Mouse (Mus musculus) ES-E14 (cell line): Measurements from ENCODE around the gene S100a14. TPM values are rescaled to one million over a fixed set of nuclear protein-coding genes. Genes with fewer than 3 reads are reported as not detected.

Experiments
- DNase-seq: peaks from one replicate; pipeline ENCODE4 v3.0.0-alpha.2; 2013; ENCODE audit warnings: low read depth, low spot score
- H3K27ac ChIP-seq: 2 replicates; pipeline ENCODE4 v1.5.1; 2012; ENCODE audit warnings: low read depth, mild to moderate bottlenecking, low read length, moderate library complexity, mixed read lengths; ENCODE audit not compliant: poor library complexity, insufficient read depth, severe bottlenecking
- H3K36me3 ChIP-seq: 2 replicates; pipeline ENCODE4 v1.6.1; 2012; ENCODE audit warnings: mild to moderate bottlenecking, low read length, moderate library complexity, mixed read lengths; ENCODE audit not compliant: control insufficient read depth, poor library complexity, insufficient read depth, severe bottlenecking
- H3K4me1 ChIP-seq, 2 experiments: fragments of 150-350 bp in 1 of 2; sonication (generic) in 1 of 2; 2 replicates each; pipeline ENCODE4 v1.6.1; 2012; ENCODE audit warnings: low read length in 2 of 2, mild to moderate bottlenecking in 1 of 2, mixed read lengths in 1 of 2; ENCODE audit not compliant: control insufficient read depth in 2 of 2, insufficient read depth in 2 of 2, poor library complexity in 1 of 2
- H3K4me3 ChIP-seq, 2 experiments: fragments of 150-350 bp in 1 of 2; sonication (generic) in 1 of 2; 2 replicates each; pipeline ENCODE4 v1.5.1; 2012; ENCODE audit warnings: low read length in 2 of 2, low read depth in 1 of 2, mild to moderate bottlenecking in 1 of 2, mixed read lengths in 1 of 2; ENCODE audit not compliant: insufficient read depth in 1 of 2, poor library complexity in 1 of 2, severe bottlenecking in 1 of 2
- H3K9ac ChIP-seq: 2 replicates; pipeline ENCODE4 v1.6.1; 2012; ENCODE audit warnings: low read depth, mild to moderate bottlenecking, low read length, mixed read lengths; ENCODE audit not compliant: poor library complexity, insufficient read depth, severe bottlenecking
- H3K9me3 ChIP-seq: fragments of 150-350 bp; sonication (generic); 2 replicates; pipeline ENCODE4 v1.6.1; 2012; ENCODE audit warnings: low read depth, mild to moderate bottlenecking, low read length; ENCODE audit not compliant: control insufficient read depth, insufficient read depth
- CHD2 ChIP-seq: IDR thresholded peaks from 2 replicates; pipeline ENCODE4 v1.6.1; 2014; ENCODE audit warnings: mild to moderate bottlenecking, low read depth, low read length, inconsistent platforms
- HCFC1 ChIP-seq: IDR thresholded peaks from 2 replicates; pipeline ENCODE4 v1.6.1; 2012; ENCODE audit warnings: low read length, inconsistent platforms, borderline replicate concordance; ENCODE audit not compliant: insufficient read depth
- MAFK ChIP-seq: IDR thresholded peaks from 2 replicates; pipeline ENCODE4 v1.6.1; 2014; ENCODE audit warnings: mild to moderate bottlenecking, low read depth, low read length, inconsistent platforms; ENCODE audit not compliant: insufficient read depth
- ZC3H11A ChIP-seq: IDR thresholded peaks from 2 replicates; pipeline ENCODE4 v1.6.1; 2012; ENCODE audit warnings: low read depth, mild to moderate bottlenecking, inconsistent platforms, low read length, borderline replicate concordance
- ZNF384 ChIP-seq: IDR thresholded peaks from 2 replicates; pipeline ENCODE4 v1.6.1; 2012; ENCODE audit warnings: low read depth, low read length, inconsistent platforms
- in situ Hi-C, 2 experiments: fragments of 600-800 bp; cut with MboI; formaldehyde crosslinking; loops; one replicate each; pipeline ENCODE4 v1.15.1; 2025; ENCODE audit warnings: low sequenced_read_pairs in 2 of 2, inconsistent platforms in 1 of 2; ENCODE audit not compliant: unreplicated experiment in 2 of 2
- total RNA-seq: library from RNA; depleted of rRNA; stranded (reverse); fragments of 300-350 nt; gene quantifications from 2 replicates; pipeline ENCODE4 v1.2.3, GENCODE M21; 2012

S100a14 gene
- total RNA-seq, 1 experiment = 0.54 TPM

DNA sequence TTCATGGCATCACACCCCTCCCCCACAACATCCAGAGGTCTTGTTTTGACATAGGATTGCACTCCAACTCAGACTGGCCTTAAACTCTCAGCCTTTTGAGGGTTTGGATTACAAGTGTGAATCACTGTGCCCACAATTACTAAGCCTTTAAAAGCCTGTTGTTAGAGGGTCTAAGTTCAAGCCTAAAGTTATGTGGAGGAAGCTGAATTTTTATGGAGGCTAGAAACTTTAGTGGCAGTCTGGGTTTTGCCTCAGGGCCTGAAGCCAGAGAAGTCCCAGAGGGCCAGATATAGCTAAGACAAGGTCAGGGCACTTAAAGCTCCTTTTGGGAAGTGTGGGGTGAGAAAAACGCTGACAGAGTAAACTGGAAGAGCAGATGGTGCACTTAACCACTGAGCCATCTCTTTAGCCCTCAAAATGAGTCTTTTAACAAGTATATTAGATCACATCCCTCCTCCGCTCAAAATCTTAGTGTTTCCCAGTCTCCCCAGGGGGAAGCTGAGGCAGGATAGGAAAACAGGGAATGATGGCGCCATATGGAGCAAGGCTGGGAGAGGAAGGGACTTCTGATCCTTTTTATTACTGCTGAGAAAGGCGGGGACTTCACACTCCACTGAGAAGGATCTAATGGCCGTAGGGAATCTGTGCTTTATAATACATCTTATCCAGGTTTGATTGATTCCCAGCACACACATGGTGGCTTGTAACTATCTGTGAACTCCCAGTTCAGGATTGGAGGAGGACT, 23.2 kb downstream of the S100a14 start:
- in situ Hi-C loops = no loop called here
- Histone ChIP-seq H3K9ac (no peak overlapping the region), H3K4me1 (0 out of 4 replicates have a peak, but pooled peaks cover 0 to 1% of the 10 kb centered on the region in 2 experiments), H3K36me3 (no peaks in the 10 kb centered on the region), H3K9me3 (no peaks in the 10 kb centered on the region), H3K27ac (no peak overlapping the region), H3K4me3 (no peak overlapping the region)
- TF ChIP-seq CHD2 = no peak
- no peak for TF ChIP-seq ZC3H11A
- no peak for TF ChIP-seq MAFK
- no peak for TF ChIP-seq ZNF384
- no peak for TF ChIP-seq HCFC1
- no peak for DNase-seq

GRCm38 (mm10) chr3:90550421-90550790, 23.8 kb downstream of the S100a14 start:
- Histone ChIP-seq H3K9me3 (no peaks in the 10 kb centered on the region), H3K27ac (no peak overlapping the region), H3K9ac (no peak overlapping the region), H3K4me3 (no peak overlapping the region), H3K4me1 (0 out of 4 replicates have a peak, but pooled peaks cover 0 to 1% of the 10 kb centered on the region in 2 experiments), H3K36me3 (no peaks in the 10 kb centered on the region)
- DNase-seq = no peak
- in situ Hi-C loops = no loop called here
- TF ChIP-seq ZNF384 = no peak
- no peak for TF ChIP-seq MAFK
- TF ChIP-seq ZC3H11A = no peak
- TF ChIP-seq CHD2 = no peak
- no peak for TF ChIP-seq HCFC1

DNA sequence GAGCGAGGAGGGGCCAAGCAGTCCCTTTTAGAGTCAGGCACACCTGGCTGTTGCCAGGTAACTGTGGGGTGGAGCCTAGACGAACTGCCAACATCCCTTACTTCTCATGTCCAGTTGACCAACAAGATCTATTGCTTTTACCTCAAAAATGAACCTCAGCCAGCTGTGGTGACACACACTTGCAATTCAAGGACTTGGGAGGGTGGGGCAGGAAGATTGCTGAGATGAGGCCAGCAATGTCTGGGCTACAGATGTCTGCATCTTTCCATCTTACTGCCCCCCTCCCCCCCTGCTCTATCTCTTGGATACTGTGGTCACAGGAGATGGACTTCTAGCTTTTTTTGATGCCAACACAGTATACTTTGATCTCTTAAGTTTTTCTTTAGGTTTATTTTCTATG, 25.6 kb downstream of the S100a14 start:
- in situ Hi-C loops = no loop called here

GRCm38 (mm10) chr3:90555954-90556353, 29.3 kb downstream of the S100a14 start:
- no peaks in the 10 kb centered on the region for H3K9me3 ChIP-seq
- in situ Hi-C loops = no loop called here
- no peak for TF ChIP-seq CHD2
- H3K36me3 ChIP-seq = no peaks in the 10 kb centered on the region
- H3K4me3 ChIP-seq = no peak overlapping the region
- DNase-seq = no peak
- no peaks in the 10 kb centered on the region for H3K4me1 ChIP-seq
- H3K27ac ChIP-seq = no peak overlapping the region
- H3K9ac ChIP-seq = no peak overlapping the region

More for the DNA sequence above, 25.6 kb downstream of the S100a14 start:
- TF ChIP-seq ZNF384 = no peak
- Histone ChIP-seq H3K4me3 (no peak overlapping the region), H3K36me3 (no peaks in the 10 kb centered on the region), H3K27ac (no peak overlapping the region), H3K9me3 (no peaks in the 10 kb centered on the region), H3K4me1 (0 out of 4 replicates have a peak, but pooled peaks cover 0 to 1% of the 10 kb centered on the region in 2 experiments), H3K9ac (no peak overlapping the region)
- DNase-seq = no peak

- Histone ChIP-seq H3K27ac (no peak within 1 kb of the TSS), H3K4me3 (no peak within 1 kb of the TSS), H3K4me1 (no peaks in the 10 kb centered on the region), H3K9me3 (no peaks in the 10 kb centered on the region), H3K9ac (no peak within 1 kb of the TSS), H3K36me3 (no peaks in the 10 kb centered on the region)
- in situ Hi-C loops = no loop called here
- TF ChIP-seq ZNF384 = no peak
- TF ChIP-seq HCFC1 = no peak
- TF ChIP-seq MAFK = no peak
- TF ChIP-seq ZC3H11A = no peak
- no peak for TF ChIP-seq CHD2
- no peak for DNase-seq
These were observed 33.5 kb downstream of the S100a14 start, which contains the start of gene S100a3 for GRCm38 (mm10) chr3:90560008-90560628. TSS of gene S100a3 (plus strand) at chr3:90560578.
